Mouse (Mus musculus) cerebellum, adult 9-10 months (tissue): ENCODE measurements around the gene Mia3.
"Not testable (repeated sequence)": the region's sequence is repeated elsewhere in the genome, so short reads cannot be mapped to it uniquely, and the experiment has no call there.

ENCODE experiments used
- DNase-seq: peaks from one replicate; pipeline ENCODE4 v3.0.0; 2022

Mia3 gene

DNA sequence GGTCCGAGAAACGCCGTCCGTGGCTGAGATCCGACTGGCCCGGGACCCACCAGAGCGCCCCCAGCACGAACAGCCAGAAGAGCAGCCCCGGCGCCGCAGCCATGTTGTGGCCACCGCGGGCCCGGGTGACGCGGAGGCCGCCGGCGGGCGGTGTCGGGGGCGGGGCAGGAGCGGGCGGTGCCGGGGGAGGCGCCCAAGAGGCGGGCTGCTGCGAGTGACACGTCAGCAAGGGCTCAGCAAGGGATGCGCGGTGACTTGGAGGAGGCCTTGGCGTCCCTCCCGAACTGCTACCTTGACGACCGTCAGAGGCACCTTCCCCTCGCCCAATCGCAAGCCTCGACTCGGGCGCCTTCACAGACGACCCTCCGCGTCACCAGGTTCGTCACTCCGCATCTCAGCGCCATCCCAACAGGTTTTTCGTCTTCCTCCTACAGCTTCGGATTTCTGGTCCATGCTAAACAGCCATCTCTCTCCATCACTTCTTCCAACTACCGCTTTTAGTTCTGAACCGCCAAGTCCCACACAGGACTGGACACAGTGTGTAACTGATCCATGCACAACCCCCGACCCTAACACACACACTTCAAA lies at the start of gene Mia3:
TSS of gene Mia3 (minus strand) at position 127 of the 588 bp plus-strand sequence.
- peak; percentile 98 for DNase-seq

- DNase-seq, result no peak
Observed at GRCm38 (mm10) chr1:183417873-183418272, 48.5 kb upstream of the Mia3 start, which contains the start of gene Hhipl2. Gene Hhipl2, plus strand, starts transcription at chr1:183418215.

DNA sequence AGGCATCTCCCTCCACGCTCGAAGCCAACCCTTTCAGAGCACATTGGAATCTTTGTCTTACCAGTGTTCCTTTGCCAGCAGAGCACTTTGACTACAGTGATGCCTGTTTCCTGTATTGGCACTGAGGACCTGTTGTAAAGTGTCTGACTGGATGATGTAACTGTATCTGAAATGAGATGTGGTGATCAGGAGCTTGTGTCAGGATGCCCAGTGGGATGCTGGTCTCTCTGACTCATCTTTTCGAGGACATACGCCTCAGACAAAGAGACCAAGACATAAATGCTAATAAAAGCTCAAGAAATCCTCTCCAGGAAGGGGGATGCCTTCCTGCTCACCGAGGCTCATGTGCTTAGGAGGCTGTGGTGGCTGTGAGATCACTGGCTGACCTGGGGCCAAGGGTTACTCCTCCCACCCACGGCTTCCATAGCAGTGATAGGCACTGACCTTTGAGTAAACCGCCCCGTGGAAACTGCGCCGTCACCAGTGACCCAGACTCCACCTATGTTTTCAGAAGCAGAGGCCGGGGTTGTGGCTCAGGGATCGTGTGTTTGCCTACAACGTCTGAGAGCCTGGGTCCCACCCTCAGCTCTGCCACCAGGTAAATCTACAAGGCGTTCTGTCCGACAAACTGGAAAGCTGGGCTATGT lies 44.9 kb upstream of the Mia3 start:
- no peak for DNase-seq

GRCm38 (mm10) chr1:183403396-183403795 lies 34.0 kb upstream of the Mia3 start:
- DNase-seq, result no peak

DNA sequence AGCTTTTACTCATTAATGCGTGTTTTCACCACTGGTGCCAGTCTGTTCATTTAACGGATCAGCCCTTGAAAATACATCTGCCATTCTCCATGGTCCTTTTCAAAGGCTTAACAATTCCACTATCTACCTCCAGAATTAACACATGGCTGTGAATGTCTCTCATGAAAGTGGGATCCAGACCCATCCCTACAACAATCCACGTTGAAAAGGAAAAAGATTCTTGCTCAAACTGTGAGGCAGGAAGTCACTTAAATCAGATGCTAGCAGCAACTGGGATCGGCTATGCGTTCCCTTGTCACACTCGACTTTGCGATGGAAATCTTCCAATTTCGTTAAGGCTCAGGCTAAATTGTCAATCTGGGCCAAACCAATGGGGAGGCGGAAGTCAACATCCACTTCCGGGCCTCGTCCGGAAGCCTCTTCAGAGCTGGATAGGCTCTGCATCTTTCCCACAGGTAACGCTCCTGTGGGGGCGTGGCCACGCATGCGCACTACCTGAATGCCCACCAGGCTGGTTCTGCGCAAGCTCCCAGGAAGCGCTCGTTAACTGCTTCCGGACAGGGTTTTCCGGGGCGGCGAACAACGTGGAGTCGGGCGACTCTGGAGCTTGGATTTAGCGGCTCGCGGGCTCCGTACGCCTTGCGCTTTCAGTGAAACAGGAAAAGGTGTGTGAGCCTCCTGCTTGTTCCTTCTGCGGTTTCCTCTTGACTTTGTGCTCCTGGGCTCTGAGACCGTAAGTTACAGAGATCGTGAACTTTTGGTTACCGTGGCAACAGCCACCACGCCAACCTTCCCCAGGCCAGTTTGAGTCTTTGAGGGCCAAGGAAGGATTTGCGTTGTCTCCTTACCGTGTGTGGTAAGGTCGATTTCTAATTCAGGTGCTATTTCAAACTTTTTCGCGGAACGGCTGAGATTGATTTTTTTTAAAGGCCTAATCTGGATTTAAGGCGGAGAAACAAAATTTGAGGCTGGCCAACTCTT lies 19.4 kb upstream of the Mia3 start, which contains the start of gene Taf1a:
TSS of gene Taf1a (plus strand) at position 556 of the 981 bp plus-strand sequence.
- peak; percentile 92 for DNase-seq

- DNase-seq, result not testable (repeated sequence)
Observed at GRCm38 (mm10) chr1:183387421-183387820, 18.1 kb upstream of the Mia3 start.

DNA sequence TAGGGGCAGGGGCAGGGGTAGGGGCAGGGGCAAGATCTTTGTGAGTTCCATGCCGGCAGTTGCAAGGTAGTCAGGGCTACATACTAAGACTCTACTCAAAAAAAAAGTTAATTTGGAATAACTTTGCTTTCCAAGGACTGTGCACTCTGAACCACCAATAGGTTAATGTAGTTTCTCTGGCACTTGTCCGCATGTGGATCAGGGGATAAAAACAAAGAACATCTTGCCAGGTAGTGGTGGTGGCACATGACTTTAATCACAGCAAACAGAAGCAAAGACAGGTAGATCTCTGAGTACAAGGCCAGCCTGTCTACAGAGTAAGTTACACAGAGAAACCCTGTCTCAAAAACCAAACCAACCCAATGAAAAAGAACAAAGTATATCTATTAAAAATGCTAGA lies 13.3 kb upstream of the Mia3 start:
- DNase-seq, result no peak

DNA sequence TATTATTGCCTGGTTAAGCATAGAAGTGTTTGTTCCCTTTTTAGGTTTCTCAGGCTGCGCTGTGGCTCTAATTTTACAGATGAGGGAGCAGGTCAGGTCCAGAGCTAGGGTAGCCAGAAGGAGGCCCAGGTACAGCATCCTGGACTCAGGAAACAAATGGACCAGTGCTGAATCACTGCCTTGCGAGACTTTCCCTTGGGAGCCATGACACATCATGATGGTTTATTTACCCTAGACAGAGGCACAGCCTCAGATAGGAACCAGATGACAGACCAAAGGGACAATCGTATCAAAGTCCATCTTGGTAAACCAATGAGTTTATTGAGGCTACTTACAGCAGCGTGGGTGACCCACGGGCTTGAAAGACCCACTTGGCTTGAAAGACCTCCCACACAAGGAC lies 12.5 kb upstream of the Mia3 start:
- no peak for DNase-seq

GRCm38 (mm10) chr1:183379376-183379775 lies 10.0 kb upstream of the Mia3 start:
- DNase-seq, result not testable (repeated sequence)

DNA sequence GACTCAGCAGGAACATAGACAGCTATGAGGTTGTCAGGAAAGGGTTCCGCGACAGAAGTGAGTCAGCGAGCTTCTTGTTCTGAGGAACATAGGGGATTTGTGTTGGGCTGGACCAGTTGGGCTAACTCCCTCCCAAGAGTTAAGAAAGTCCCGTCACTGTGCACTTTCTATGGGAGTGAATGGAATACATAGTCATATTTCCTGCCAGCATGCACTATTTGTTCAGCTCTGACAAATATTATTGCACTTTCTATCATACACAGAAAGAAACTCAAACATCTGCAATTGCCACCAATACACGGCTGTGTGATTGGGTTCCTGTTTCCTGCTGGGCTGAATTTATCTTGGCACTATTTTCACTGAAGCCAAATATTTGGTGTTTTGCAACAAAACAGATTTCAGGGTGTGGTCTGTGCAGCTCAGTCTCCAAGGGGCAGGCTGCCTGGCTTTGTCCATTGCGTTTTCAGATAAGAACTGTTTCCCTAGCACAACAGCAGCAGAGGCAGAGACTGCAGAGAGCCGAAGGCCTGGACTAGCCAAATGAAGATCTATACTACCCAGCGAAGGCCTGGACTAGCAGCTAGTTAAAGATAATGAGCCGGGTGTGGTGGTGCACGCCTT lies 9.1 kb upstream of the Mia3 start:
- DNase-seq, result no peak

DNA sequence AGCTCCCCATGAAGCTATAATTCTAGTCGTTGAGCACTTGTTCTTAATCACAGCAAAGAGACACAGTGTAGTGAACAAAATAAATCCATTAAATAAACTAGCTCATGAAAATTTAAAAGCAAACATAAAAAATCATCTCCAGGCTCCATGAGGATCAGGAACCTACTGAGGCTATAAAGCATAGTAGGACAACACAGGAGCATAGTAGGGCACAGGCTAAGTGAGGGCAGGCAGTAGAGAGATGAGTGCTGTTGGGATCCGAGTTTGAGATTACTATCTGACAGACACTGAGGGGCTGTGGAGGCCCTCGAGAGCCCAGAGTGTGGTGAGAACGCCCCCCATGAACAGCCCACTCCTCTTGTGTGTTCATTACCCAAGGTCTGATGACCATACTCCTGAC lies 7.7 kb upstream of the Mia3 start:
- no peak for DNase-seq

DNA sequence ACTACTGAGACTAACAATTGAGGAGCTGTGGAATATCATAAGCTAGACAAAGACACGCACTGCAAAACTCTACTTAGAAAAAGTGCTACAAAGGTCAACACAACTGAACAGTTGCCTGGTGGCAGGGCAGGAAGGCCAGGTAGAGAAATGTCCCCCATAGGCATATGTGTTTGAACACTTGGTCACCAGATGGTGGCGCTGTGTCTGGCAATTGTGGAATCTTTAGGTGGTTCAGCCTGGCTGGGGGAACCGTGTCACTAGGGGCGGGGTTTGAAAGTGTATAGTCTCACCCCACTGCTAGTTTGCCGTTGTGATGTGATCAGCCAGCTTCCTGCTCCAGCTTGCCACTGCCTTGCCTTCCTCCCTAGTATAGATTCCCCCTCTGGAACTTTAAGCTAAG lies 5.4 kb upstream of the Mia3 start:
- DNase-seq, result no peak

GRCm38 (mm10) chr1:183368601-183369400 lies 552 bp downstream of the Mia3 start:
- peak; percentile 66 for DNase-seq

- no peak for DNase-seq
Observed at GRCm38 (mm10) chr1:183366361-183366760, 3.0 kb downstream of the Mia3 start.

DNA sequence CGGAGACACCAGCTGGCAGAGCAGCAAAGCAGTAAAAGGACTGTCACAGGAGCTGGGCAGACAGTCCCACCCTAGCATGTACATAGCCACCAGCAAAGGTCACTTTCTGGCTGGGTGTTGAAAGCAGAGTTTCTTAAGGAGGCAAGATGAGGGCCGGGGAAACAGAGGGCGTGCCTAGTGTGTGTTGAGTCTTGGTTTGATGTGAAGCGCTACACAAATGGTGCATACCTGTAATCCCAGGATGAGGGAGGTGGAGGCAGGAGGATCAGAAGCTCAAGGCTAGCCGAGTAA lies 5.8 kb downstream of the Mia3 start:
- DNase-seq, result no peak

DNA sequence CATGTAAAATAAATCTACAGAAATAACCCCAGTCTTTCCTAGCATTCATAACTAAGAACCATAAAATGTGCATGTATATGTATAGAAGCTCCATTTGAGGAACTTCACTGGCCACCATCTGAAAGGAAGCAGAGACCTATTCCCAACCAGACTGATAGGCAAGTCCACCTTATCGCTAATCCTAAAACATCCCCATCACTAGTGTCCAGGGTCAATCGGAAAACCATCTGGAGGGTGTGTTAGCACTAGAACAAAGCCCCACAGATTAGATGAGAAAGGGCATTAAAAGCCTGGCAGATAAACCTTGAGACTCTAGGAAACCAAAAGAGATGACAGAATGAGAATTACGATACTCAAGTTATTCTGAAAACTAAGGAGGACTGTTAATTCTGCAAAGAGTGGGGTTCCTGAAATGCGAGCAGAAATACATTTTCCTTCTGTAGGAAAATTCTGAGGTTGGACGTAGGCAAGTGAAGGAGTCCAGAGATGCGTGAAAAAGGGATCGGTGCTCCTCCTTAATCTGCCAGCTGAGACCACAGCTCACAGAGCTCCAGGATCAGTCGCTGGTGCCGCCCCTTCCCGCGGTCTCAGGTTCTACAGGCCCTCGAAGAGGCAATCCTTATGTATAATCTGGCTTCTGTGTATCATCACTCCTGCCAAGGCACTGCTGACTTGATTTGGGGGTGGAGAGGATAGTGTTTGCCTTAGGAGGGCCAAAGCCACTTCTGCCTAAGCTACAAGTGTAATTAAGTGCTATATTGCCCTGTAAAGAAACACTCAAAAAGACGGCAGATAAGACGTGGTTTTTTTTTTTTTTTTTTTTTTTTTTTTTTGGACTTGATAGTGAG lies 6.4 kb downstream of the Mia3 start:
- DNase-seq, result no peak

DNA sequence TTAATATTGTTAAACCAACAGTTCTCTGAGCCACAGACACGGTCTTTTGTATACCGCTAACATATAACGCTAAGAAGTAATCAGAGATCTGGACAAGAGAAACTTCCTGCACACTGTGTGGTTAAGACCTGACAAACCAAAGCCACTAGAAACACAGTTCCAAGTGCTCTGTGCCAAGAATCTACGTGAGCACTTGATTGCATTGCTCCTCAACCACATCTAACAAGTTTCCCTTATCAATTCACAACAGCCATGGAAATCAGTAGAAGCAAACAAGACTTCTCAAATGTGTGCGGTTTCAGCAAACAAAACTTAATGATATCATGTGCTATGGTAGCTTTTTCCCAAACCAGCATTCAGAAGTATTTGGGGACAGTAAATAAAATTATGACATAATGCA lies 7.1 kb downstream of the Mia3 start:
- DNase-seq, result no peak

GRCm38 (mm10) chr1:183358901-183359300 lies 10.5 kb downstream of the Mia3 start:
- DNase-seq, result no peak

DNA sequence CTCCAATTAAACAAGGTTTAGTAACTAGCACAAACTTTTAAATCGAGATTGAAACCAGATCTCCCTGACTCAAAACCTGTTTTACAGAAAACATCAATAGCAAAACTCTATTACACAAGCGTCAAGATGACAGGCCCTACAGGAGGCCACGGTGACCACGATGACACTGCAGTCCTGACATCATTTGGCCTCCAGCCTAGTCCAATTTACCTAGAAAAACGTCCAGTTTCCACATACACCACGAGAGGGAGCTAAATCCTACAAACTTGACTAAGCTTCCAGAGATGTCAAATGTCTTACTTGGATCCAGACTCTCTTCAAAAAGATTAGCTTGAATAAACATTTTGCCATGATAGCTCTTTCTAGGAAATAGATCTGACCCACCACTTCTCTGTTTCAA lies 19.5 kb downstream of the Mia3 start:
- peak; percentile 86 for DNase-seq

GRCm38 (mm10) chr1:183345817-183346195 lies 23.5 kb downstream of the Mia3 start:
- DNase-seq, result peak; percentile 44
